Mouse (Mus musculus) stomach, postnatal 0 days (tissue): ENCODE results near the gene Cog2.

Experiments
- CTCF ChIP-seq: IDR thresholded peaks from 2 replicates; pipeline ENCODE4 v1.5.1; 2016; ENCODE audit warnings: antibody characterized with exemption, low read depth, mild to moderate bottlenecking, moderate library complexity
- EP300 ChIP-seq: optimal IDR thresholded peaks from 2 replicates; pipeline ENCODE3; 2016; ENCODE audit warnings: antibody characterized with exemption

DNA sequence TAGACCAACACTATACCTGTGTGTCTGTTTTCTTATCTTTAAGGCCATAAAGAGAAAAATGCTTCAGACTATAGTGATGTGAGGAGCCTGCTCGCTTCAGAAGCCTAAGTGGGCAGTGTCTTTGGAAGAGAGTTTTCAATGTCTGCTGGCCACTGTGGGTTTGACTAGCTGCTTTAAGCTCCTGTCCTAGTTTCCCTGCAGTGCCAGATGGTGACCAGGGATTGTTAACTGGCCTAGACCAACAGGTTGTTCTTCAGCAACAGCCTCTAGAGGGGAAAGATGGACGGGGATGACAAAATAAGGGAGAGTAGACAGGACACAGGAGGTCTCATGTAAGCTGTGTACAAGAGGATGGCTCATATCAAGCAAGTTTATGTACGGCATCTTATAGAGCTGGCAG is 41.3 kb upstream of the Cog2 start:
- TF ChIP-seq CTCF = no peak
- no peak for TF ChIP-seq EP300
